Mouse (Mus musculus): ENCODE results near the gene Sema4d. TPM values are rescaled to one million over a fixed set of nuclear protein-coding genes. Genes with fewer than 3 reads are reported as not detected.
"Not testable (repeated sequence)": the region's sequence is repeated elsewhere in the genome, so short reads cannot be mapped to it uniquely, and the experiment has no call there.

The Sema4d gene
- polyA plus RNA-seq, 1 experiment, result 23.0 TPM

DNA sequence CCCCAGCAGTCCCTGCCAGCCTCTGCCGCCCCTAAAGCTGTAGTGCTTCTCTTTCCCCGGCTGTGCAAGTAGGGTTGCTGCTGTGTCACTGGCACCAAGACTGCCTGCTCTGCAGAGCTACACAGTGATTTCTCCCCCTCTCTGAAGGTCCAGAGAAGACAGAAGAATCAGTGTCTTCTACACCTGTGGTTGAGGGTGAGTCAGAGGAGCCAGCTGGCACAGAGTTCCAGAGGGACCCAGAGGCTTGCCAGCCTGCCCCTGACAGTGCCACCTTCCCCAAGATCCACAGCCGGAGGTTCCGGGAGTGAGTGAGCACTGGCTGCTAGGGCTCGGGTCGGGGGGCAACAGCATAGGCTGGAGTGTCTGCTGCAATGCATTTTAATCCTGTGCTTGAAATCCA lies 114.9 kb downstream of the Sema4d start:
- no peak overlapping the region for H3K27ac ChIP-seq (ENCODE audit: control insufficient read depth, insufficient read depth, low read depth, low read length, poor library complexity)
- no peak overlapping the region for H3K4me3 ChIP-seq (replicated peaks; ENCODE audit: control insufficient read depth, low read depth, low read length)
- 90% methylated on average over 6 of the region's 6 CpGs for WGBS
- H3K4me1 ChIP-seq (ENCODE audit: control insufficient read depth, insufficient read depth, low read length), result no peaks in the 10 kb centered on the region
- TF ChIP-seq POLR2A (IDR thresholded peaks at IDR 0.05; ENCODE audit: borderline replicate concordance, control insufficient read depth, low read depth, low read length) (no peak), CTCF (IDR thresholded peaks at IDR 0.05; ENCODE audit: control insufficient read depth, insufficient read depth, low read length) (no peak)

DNA sequence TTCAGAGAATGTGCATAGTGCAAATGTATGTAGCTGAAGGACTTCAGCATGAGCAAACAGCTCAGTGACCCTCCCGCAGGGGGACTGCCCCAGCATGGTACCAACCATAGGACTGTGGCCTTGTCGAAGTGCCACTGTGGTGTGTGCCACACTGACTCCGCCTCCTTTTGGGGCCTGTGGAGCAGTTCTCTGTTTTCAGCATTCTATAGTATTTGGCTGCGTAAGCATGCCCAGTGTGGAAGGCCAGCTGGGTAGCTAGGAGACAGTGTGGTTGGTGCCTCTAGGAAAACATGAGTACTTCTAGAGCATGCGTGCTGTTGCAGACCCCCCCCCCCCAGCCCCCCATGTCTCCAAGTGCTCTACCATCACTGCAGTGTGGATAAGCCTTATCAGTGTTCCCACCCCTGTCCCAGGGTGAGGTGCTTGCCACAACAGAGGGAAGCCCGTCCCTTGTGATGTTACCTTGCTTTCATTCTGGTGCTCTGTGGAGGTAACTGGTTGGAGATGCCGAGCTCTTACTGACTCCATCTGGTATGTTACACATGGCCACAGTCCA lies 115.8 kb downstream of the Sema4d start:
- TF ChIP-seq POLR2A (IDR thresholded peaks at IDR 0.05; ENCODE audit: borderline replicate concordance, control insufficient read depth, low read depth, low read length) (no peak), CTCF (IDR thresholded peaks at IDR 0.05; ENCODE audit: control insufficient read depth, insufficient read depth, low read length) (no peak)
- Histone ChIP-seq H3K4me1 (ENCODE audit: control insufficient read depth, insufficient read depth, low read length) (no peaks in the 10 kb centered on the region), H3K27ac (ENCODE audit: control insufficient read depth, insufficient read depth, low read depth, low read length, poor library complexity) (no peak overlapping the region), H3K4me3 (replicated peaks; ENCODE audit: control insufficient read depth, low read depth, low read length) (no peak overlapping the region)
- 74% methylated on average over 7 of the region's 7 CpGs for WGBS

DNA sequence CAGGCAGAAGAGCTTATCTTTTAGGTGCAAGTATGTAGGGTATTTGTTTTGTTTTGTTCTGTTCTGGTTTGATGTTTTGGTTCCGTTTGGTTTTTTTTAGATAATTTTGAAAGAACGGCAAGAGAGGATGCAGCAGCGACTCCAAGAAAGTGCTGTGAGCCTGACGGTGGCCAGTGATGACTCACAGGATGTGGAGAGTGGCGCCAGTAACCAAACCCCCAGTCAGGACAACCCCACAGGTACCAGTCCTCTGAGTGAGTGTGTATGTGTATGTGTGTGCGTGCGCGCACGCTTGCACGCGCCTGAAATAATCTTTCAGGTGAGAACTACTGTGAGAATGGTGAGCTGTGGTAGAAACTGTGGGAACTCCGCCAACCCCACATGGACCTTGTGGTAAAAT lies 116.5 kb downstream of the Sema4d start:
- H3K4me3 ChIP-seq (replicated peaks; ENCODE audit: control insufficient read depth, low read depth, low read length), result no peak overlapping the region
- WGBS, result 72% methylated on average over 12 of the region's 12 CpGs
- TF ChIP-seq CTCF (IDR thresholded peaks at IDR 0.05; ENCODE audit: control insufficient read depth, insufficient read depth, low read length) (no peak), POLR2A (IDR thresholded peaks at IDR 0.05; ENCODE audit: borderline replicate concordance, control insufficient read depth, low read depth, low read length) (no peak)
- no peak overlapping the region for H3K27ac ChIP-seq (ENCODE audit: control insufficient read depth, insufficient read depth, low read depth, low read length, poor library complexity)
- H3K4me1 ChIP-seq (ENCODE audit: control insufficient read depth, insufficient read depth, low read length), result no peaks in the 10 kb centered on the region

DNA sequence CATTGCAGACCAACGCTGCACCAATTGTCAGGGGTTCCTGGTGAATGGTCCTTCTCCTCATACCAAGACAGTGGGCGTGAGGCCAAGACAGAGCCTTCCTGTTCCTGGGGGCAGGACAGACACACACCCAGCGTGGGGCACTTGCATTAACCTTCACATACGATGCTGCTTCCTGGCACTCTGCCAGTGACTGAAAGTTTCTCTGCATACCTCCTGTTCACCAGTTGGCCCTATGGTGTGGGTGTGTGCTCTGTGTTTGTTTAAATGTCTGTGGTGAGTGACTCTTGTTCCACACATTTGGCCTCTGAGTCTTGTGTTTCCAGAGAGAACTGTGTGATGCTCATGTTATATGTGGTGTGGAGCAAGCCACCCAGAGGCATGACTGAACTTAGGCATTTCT lies 116.9 kb downstream of the Sema4d start:
- Histone ChIP-seq H3K27ac (ENCODE audit: control insufficient read depth, insufficient read depth, low read depth, low read length, poor library complexity) (no peak overlapping the region), H3K4me1 (ENCODE audit: control insufficient read depth, insufficient read depth, low read length) (no peaks in the 10 kb centered on the region), H3K4me3 (replicated peaks; ENCODE audit: control insufficient read depth, low read depth, low read length) (no peak overlapping the region)
- TF ChIP-seq POLR2A (IDR thresholded peaks at IDR 0.05; ENCODE audit: borderline replicate concordance, control insufficient read depth, low read depth, low read length), result no peak
- TF ChIP-seq CTCF (IDR thresholded peaks at IDR 0.05; ENCODE audit: control insufficient read depth, insufficient read depth, low read length), result no peak
- WGBS, result 78% methylated on average over 4 of the region's 4 CpGs

DNA sequence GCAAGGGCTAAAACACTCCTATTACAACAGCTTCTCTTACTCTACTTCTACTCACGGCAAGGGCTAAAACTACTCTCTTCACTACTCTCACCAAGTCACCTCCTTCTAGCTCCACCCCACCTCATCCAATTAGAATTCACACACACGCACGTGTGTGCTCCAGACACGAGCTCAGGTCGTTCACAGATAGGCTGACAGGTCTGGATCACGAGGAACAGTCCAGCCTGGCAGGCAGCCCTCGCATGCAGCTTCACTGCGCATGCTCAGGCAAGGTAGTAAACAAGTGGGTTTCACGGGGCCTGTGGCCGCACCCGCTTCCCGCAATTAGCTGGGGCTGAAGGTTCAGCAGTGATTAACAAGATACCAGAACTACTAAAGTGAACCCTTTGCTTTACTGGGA lies 125.4 kb downstream of the Sema4d start:
- H3K4me1 ChIP-seq (ENCODE audit: control insufficient read depth, insufficient read depth, low read length); H3K4me3 ChIP-seq (replicated peaks; ENCODE audit: control insufficient read depth, low read depth, low read length); H3K27ac ChIP-seq (ENCODE audit: control insufficient read depth, insufficient read depth, low read depth, low read length, poor library complexity): not testable (repeated sequence)
- 88% methylated on average over 12 of the region's 12 CpGs for WGBS

DNA sequence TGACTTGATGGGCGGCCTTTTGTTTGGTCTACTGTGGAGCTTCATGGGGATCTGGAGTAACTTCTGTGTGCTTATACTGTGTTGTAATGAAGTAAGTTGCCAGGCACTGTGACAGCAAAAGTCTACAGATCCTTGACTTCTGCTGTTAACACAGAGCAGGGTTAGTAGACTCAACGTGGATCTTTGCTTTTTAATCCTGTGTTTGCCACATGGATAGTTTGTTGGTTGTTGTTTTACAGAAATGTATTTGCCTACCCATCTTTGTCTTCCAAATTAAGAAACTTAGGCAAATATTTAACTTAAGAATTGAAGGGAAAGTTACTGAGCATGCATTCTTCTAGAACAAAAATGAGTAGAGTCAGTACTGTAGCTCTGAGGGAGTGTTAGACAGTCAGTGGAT lies 130.0 kb downstream of the Sema4d start:
- H3K27ac ChIP-seq (ENCODE audit: control insufficient read depth, insufficient read depth, low read depth, low read length, poor library complexity), result no peak overlapping the region
- H3K4me3 ChIP-seq (replicated peaks; ENCODE audit: control insufficient read depth, low read depth, low read length), result no peak overlapping the region
- 92% methylated on average over 2 of the region's 2 CpGs for WGBS
- TF ChIP-seq POLR2A (IDR thresholded peaks at IDR 0.05; ENCODE audit: borderline replicate concordance, control insufficient read depth, low read depth, low read length) (no peak), CTCF (IDR thresholded peaks at IDR 0.05; ENCODE audit: control insufficient read depth, insufficient read depth, low read length) (no peak)
- no peaks in the 10 kb centered on the region for H3K4me1 ChIP-seq (ENCODE audit: control insufficient read depth, insufficient read depth, low read length)

DNA sequence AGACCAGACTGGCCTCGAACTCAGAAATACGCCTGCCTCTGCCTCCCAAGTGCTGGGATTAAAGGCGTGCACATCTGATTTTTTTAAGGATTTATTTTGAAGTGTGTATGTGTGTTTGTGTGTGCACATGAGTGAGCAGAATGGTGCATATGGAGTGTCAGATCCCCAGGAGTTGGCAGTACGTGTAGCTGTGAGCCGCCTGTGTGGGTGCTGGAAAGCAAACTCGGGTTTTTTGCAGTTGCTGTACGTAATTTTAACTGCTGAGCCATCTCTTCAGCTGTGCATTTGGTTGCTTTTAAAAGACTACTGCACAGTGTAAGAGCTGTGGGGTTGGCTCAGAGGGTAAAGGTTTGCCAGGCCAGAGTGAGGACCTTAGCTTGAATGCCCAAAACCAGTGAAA lies 134.0 kb downstream of the Sema4d start:
- Histone ChIP-seq H3K4me1 (ENCODE audit: control insufficient read depth, insufficient read depth, low read length) (no peaks in the 10 kb centered on the region), H3K27ac (ENCODE audit: control insufficient read depth, insufficient read depth, low read depth, low read length, poor library complexity) (no peak overlapping the region), H3K4me3 (replicated peaks; ENCODE audit: control insufficient read depth, low read depth, low read length) (no peak overlapping the region)
- 94% methylated on average over 7 of the region's 7 CpGs for WGBS
- no peak for TF ChIP-seq CTCF (IDR thresholded peaks at IDR 0.05; ENCODE audit: control insufficient read depth, insufficient read depth, low read length)
- no peak for TF ChIP-seq POLR2A (IDR thresholded peaks at IDR 0.05; ENCODE audit: borderline replicate concordance, control insufficient read depth, low read depth, low read length)

DNA sequence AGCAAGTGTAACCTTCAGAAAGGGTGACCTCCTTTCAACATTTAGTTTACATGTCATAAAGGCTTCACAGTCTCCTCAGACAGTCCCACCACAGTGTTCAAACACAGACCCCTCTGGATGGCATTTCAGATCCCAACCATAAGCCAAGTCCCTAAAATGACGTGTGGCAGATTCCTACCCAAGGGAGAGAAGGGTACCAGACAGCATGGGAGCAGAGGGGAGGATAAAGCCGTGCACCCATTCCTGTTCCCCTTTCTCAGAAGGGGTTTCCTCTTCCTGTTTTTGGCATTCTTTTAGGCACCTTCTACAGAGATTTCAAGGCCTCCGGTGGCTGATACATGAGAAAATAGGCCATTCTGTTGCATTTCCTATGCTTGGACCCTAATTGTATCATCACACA lies 135.5 kb downstream of the Sema4d start:
- Histone ChIP-seq H3K4me1 (ENCODE audit: control insufficient read depth, insufficient read depth, low read length) (no peaks in the 10 kb centered on the region), H3K27ac (ENCODE audit: control insufficient read depth, insufficient read depth, low read depth, low read length, poor library complexity) (no peak overlapping the region), H3K4me3 (replicated peaks; ENCODE audit: control insufficient read depth, low read depth, low read length) (no peak overlapping the region)
- WGBS, result 44% methylated on average over 3 of the region's 3 CpGs
- TF ChIP-seq CTCF (IDR thresholded peaks at IDR 0.05; ENCODE audit: control insufficient read depth, insufficient read depth, low read length) (no peak), POLR2A (IDR thresholded peaks at IDR 0.05; ENCODE audit: borderline replicate concordance, control insufficient read depth, low read depth, low read length) (no peak)

DNA sequence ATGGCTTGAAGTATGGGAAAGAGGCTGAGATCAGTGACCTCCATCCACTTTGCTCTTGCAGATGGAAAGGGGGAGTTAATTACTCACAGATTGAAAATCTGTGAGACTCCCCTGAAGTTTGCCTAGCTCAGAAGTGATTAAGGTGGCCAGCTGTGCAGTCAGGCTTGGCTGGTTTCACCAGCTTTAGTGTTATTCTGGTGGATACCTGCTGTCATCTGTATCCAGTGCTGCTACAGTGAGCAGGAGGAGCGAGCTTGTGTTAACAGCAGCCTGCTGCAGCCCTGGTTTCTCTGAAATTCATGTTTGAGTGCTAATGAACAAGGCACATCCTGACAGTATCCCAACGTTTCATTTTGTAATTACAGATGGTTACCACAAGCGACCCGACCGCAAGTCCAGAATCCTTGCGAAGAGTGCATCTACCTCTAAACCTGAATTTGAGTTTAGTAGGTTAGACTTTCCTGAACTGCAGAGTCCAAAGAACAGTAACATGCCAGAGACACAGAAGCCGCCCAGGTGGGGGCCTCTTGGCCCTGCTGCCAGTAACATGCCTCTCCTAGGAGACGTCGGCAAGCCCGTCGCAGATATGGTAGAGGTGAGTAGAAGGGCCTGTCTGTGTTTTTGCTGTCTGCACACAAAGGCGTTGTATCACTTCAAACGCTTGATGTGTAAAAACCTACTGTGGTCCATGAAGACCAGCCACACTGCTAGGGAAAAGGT lies 136.9 kb downstream of the Sema4d start:
- Histone ChIP-seq H3K27ac (ENCODE audit: control insufficient read depth, insufficient read depth, low read depth, low read length, poor library complexity) (no peak overlapping the region), H3K4me3 (replicated peaks; ENCODE audit: control insufficient read depth, low read depth, low read length) (no peak overlapping the region), H3K4me1 (ENCODE audit: control insufficient read depth, insufficient read depth, low read length) (peaks cover 2% of the 10 kb centered on the region)
- TF ChIP-seq CTCF (IDR thresholded peaks at IDR 0.05; ENCODE audit: control insufficient read depth, insufficient read depth, low read length), result no peak
- TF ChIP-seq POLR2A (IDR thresholded peaks at IDR 0.05; ENCODE audit: borderline replicate concordance, control insufficient read depth, low read depth, low read length), result no peak
- WGBS, result 92% methylated on average over 13 of the region's 13 CpGs
